Mouse (Mus musculus) adrenal gland, adult (tissue): ENCODE results near the gene Slc4a4.
A peak's percentile ranks its signal among the peaks of the same experiment; 100 is the strongest.
"Not testable (repeated sequence)": the region's sequence is repeated elsewhere in the genome, so short reads cannot be mapped to it uniquely, and the experiment has no call there.

Source experiments
- DNase-seq, 2 experiments: peaks; one replicate each; pipeline ENCODE4 v3.0.0; 2022 to 2023; ENCODE audit warnings: low spot score in 1 of 2; ENCODE audit not compliant: inconsistent age in 2 of 2

Slc4a4 gene

GRCm38 (mm10) chr5:88959412-88959811 is 72.8 kb downstream of the Slc4a4 start:
- DNase-seq, result no peak

- no peak for DNase-seq
Measured at GRCm38 (mm10) chr5:88960342-88961105, 73.9 kb downstream of the Slc4a4 start.

- no peak for DNase-seq
Measured at GRCm38 (mm10) chr5:88961351-88961761, 74.7 kb downstream of the Slc4a4 start.

GRCm38 (mm10) chr5:88964685-88965290 is 78.2 kb downstream of the Slc4a4 start:
- DNase-seq, result no peak

GRCm38 (mm10) chr5:88966507-88966906 is 79.9 kb downstream of the Slc4a4 start:
- DNase-seq, result no peak

GRCm38 (mm10) chr5:88968923-88969639 is 82.5 kb downstream of the Slc4a4 start:
- peak; percentile 38 to 62 for DNase-seq

GRCm38 (mm10) chr5:88971554-88971953 is 84.9 kb downstream of the Slc4a4 start:
- peak in 1 of 2 experiments; percentile 12 for DNase-seq

GRCm38 (mm10) chr5:88972277-88972676 is 85.7 kb downstream of the Slc4a4 start:
- no peak for DNase-seq

GRCm38 (mm10) chr5:88973130-88973529 is 86.5 kb downstream of the Slc4a4 start:
- no peak for DNase-seq

GRCm38 (mm10) chr5:88975694-88976093 is 89.1 kb downstream of the Slc4a4 start:
- no peak for DNase-seq

GRCm38 (mm10) chr5:88976428-88976827 is 89.8 kb downstream of the Slc4a4 start:
- DNase-seq, result no peak

GRCm38 (mm10) chr5:88980740-88981139 is 94.1 kb downstream of the Slc4a4 start:
- DNase-seq, result no peak

GRCm38 (mm10) chr5:88981243-88982014 is 94.8 kb downstream of the Slc4a4 start:
- no peak for DNase-seq

GRCm38 (mm10) chr5:88982040-88982736 is 95.6 kb downstream of the Slc4a4 start:
- DNase-seq, result no peak

- no peak for DNase-seq
Measured at GRCm38 (mm10) chr5:88983170-88983569, 96.6 kb downstream of the Slc4a4 start.

- DNase-seq, result no peak
Measured at GRCm38 (mm10) chr5:88983652-88984051, 97.0 kb downstream of the Slc4a4 start.

- no peak for DNase-seq
Measured at GRCm38 (mm10) chr5:88989018-88989417, 102.4 kb downstream of the Slc4a4 start.

- peak in 1 of 2 experiments; percentile 38 for DNase-seq
Measured at GRCm38 (mm10) chr5:88990196-88990747, 103.7 kb downstream of the Slc4a4 start.

GRCm38 (mm10) chr5:88991309-88991708 is 104.7 kb downstream of the Slc4a4 start:
- not testable (repeated sequence) for DNase-seq

GRCm38 (mm10) chr5:88994533-88994932 is 107.9 kb downstream of the Slc4a4 start:
- DNase-seq, result no peak
